Comparison of ENCODE assay signal across 22 mouse cellular contexts in the genomic region with DNA sequence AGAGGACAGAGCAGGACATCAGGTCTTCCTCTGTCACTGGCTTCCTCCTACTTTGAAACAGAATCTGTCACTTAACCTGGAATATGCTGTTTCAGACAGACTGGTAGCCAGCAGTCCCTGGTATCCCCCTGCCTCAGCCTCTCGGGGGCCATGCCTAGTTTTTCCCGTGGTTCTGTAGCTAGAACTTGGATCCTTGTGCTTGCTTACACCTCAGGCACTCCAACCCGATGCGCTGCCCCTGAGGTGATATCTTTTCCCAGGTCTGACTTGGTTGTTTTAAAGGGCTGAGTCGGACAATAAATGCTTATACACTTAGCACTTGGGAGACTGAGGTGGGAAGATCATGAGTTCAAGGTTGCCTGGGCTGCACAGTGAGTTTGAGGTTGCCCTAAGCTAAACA. TPM values are rescaled to one million over a fixed set of nuclear protein-coding genes. Genes with fewer than 3 reads are reported as not detected.
DNase-seq lines count a peak whose midpoint lies in the region; ATAC-seq and TF ChIP-seq lines count a peak whose summit lies in the region.
"Had no signal": no experiment of that assay in that cellular context is flagged by ENCODE, and none has a peak within 500 bp of the region (broad histone marks: within the 10 kb centered on the region; RNA-seq: fewer than 3 reads in every experiment).

No protein-coding gene starts in this region.

- 87% methylated on average over 5 of the region's 5 CpGs for WGBS in cerebellum, adult 2 months
- WGBS in heart, adult 2 months: 89% methylated on average over 5 of the region's 5 CpGs
- whole genome bisulfite sequencing in kidney, postnatal 0 days: 92% methylated on average over 5 of the region's 5 CpGs

- H3K36me3 ChIP-seq in heart, adult 2 months (ENCODE audit: control insufficient read depth, insufficient read depth, low read length): no peaks in the 10 kb centered on the region
- no peaks in the 10 kb centered on the region for H3K36me3 ChIP-seq in kidney, postnatal 0 days (ENCODE audit: insufficient read depth, low read length)
- H3K36me3 ChIP-seq: embryonic facial prominence, embryonic 12.5 days; G1E; hindbrain, embryonic 13.5 days; intestine, embryonic 15.5 days had no signal

- H3K9ac ChIP-seq in heart, adult 2 months (ENCODE audit: low read depth, low read length): no peak overlapping the region
- H3K9ac ChIP-seq in kidney, postnatal 0 days (ENCODE audit: low read depth, low read length): no peak overlapping the region
- H3K9ac ChIP-seq: embryonic facial prominence, embryonic 12.5 days; forebrain, embryonic 13.5 days; forebrain, postnatal 0 days; hindbrain, embryonic 13.5 days; intestine, embryonic 15.5 days had no signal

- no peak for TF ChIP-seq CTCF in cerebellum, adult 2 months (IDR thresholded peaks at IDR 0.05; ENCODE audit: borderline replicate concordance, insufficient read depth, low read depth, low read length)
- TF ChIP-seq CTCF in heart, adult 2 months (IDR thresholded peaks at IDR 0.05): no peak
- no peak for TF ChIP-seq CTCF in kidney, postnatal 0 days (IDR thresholded peaks at IDR 0.05; ENCODE audit: low read depth)
- no peak for TF ChIP-seq CTCF in bone marrow macrophage, adult 2 months (IDR thresholded peaks at IDR 0.05; ENCODE audit: low read depth, low read length)

- DNase-seq in cerebellum, adult 2 months: no peak
- no peak for DNase-seq in cerebellum, adult 8-10 months
- no peak for DNase-seq in heart, adult 2 months
- no peak for DNase-seq in heart, postnatal 14 days
- DNase-seq in kidney, postnatal 0 days (ENCODE audit: low spot score): no peak
- DNase-seq in kidney, adult 9 months: no peak
- no peak for DNase-seq in adrenal gland, adult (ENCODE audit: inconsistent age in 2 of 2, low spot score in 1 of 2)
- DNase-seq: adrenal gland, postnatal 10 days; B cell, adult 2 months; cerebellum, adult 9-10 months; cerebellum, postnatal 25 days; forebrain, postnatal 0 days; gastrocnemius, postnatal 36 days had no signal

- H3K4me1 ChIP-seq in cerebellum, adult 2 months (ENCODE audit: control insufficient read depth, insufficient read depth, low read length): no peaks in the 10 kb centered on the region
- H3K4me1 ChIP-seq in heart, adult 2 months (ENCODE audit: control insufficient read depth, insufficient read depth, low read length): peaks cover 13% of the 10 kb centered on the region
- H3K4me1 ChIP-seq in kidney, postnatal 0 days (replicated peaks; ENCODE audit: insufficient read depth, low read length): no peaks in the 10 kb centered on the region
- H3K4me1 ChIP-seq in bone marrow macrophage, adult 2 months (ENCODE audit: control insufficient read depth, insufficient read depth, low read length): peaks cover 21% of the 10 kb centered on the region
- H3K4me1 ChIP-seq: embryonic facial prominence, embryonic 12.5 days; forebrain, embryonic 13.5 days; hindbrain, embryonic 13.5 days; intestine, embryonic 15.5 days had no signal

- no peaks in the 10 kb centered on the region for H3K79me2 ChIP-seq in heart, adult 2 months (replicated peaks; ENCODE audit: control insufficient read depth, insufficient read depth, low read length)

- 0 out of 2 replicates have a peak, but pooled peaks have one; percentile 10 for TF ChIP-seq POLR2A in cerebellum, adult 2 months (IDR thresholded peaks at IDR 0.05; ENCODE audit: borderline replicate concordance, insufficient read depth, low read length)
- TF ChIP-seq POLR2A in heart, adult 2 months (IDR thresholded peaks at IDR 0.05; ENCODE audit: insufficient read depth, low read depth, low read length): no peak
- TF ChIP-seq POLR2A in bone marrow macrophage, adult 2 months (IDR thresholded peaks at IDR 0.05; ENCODE audit: borderline replicate concordance, low read depth, low read length): no peak

- no peak overlapping the region for H3K4me3 ChIP-seq in cerebellum, adult 2 months (replicated peaks; ENCODE audit: insufficient read depth, low read depth, low read length)
- H3K4me3 ChIP-seq in heart, adult 2 months: no peak overlapping the region
- no peak overlapping the region for H3K4me3 ChIP-seq in kidney, postnatal 0 days (replicated peaks; ENCODE audit: low read depth, low read length)
- H3K4me3 ChIP-seq in bone marrow macrophage, adult 2 months (ENCODE audit: insufficient read depth, low read length): no peak overlapping the region
- H3K4me3 ChIP-seq: embryonic facial prominence, embryonic 12.5 days; forebrain, embryonic 13.5 days; hindbrain, embryonic 13.5 days; intestine, embryonic 15.5 days had no signal

- TF ChIP-seq EP300 in heart, adult 2 months (IDR thresholded peaks at IDR 0.05; ENCODE audit: insufficient read depth, low read depth, low read length): no peak

- intact Hi-C loops in heart, adult 2 months (cut with DNase I): no loop called here
- intact Hi-C loops in heart, postnatal 14 days (cut with DNase I): no loop called here

- H3K9me3 ChIP-seq in kidney, postnatal 0 days (replicated peaks; ENCODE audit: low read length): no peaks in the 10 kb centered on the region
- H3K9me3 ChIP-seq: embryonic facial prominence, embryonic 12.5 days; forebrain, embryonic 13.5 days; G1E; hindbrain, embryonic 13.5 days; intestine, embryonic 15.5 days had no signal

- H3K27ac ChIP-seq in cerebellum, adult 2 months (ENCODE audit: insufficient read depth, low read length): no peak overlapping the region
- H3K27ac ChIP-seq in heart, adult 2 months: peak overlapping the region; percentile 38
- 0 out of 2 replicates have a peak overlapping the region, but pooled peaks have one; percentile 6 for H3K27ac ChIP-seq in kidney, postnatal 0 days
- peak overlapping the region; percentile 4; the same call in 1 of the 2 replicates for H3K27ac ChIP-seq in bone marrow macrophage, adult 2 months (ENCODE audit: insufficient read depth, low read depth, low read length)
- H3K27ac ChIP-seq: embryonic facial prominence, embryonic 12.5 days; forebrain, embryonic 13.5 days; hindbrain, embryonic 13.5 days; hindbrain, postnatal 0 days; intestine, embryonic 15.5 days had no signal

- no peaks in the 10 kb centered on the region for H3K27me3 ChIP-seq in cerebellum, adult 2 months (ENCODE audit: control insufficient read depth, insufficient read depth, low read length)
- no peaks in the 10 kb centered on the region for H3K27me3 ChIP-seq in heart, adult 2 months (ENCODE audit: control insufficient read depth, insufficient read depth, low read length)
- no peaks in the 10 kb centered on the region for H3K27me3 ChIP-seq in kidney, postnatal 0 days (ENCODE audit: insufficient read depth, low read length)
- H3K27me3 ChIP-seq: embryonic facial prominence, embryonic 12.5 days; forebrain, embryonic 13.5 days; hindbrain, embryonic 13.5 days; intestine, embryonic 15.5 days had no signal

- no peak for ATAC-seq in kidney, postnatal 0 days (replicated peaks; ENCODE audit: low FRiP score, low read depth)
- ATAC-seq: CD4-positive, CD25-positive, alpha-beta regulatory T cell, adult 4 months; forebrain, postnatal 0 days; hindbrain, postnatal 0 days; intestine, embryonic 15.5 days had no signal

- no peak overlapping the region for H3K4me2 ChIP-seq in kidney, postnatal 0 days (ENCODE audit: low read length)
- H3K4me2 ChIP-seq: embryonic facial prominence, embryonic 12.5 days; forebrain, embryonic 13.5 days; heart, embryonic 11.5 days; hindbrain, embryonic 13.5 days; intestine, embryonic 15.5 days had no signal

RNA-seq across cellular contexts. Expression of gene Kmt2e, which starts 40.4 kb away (rescaled TPM):
- 46.6 and 56.7 TPM in 2 replicates for polyA plus RNA-seq in cerebellum, adult 2 months (2012; rRNA removed)
- 10 to 100 TPM; 38.1 to 48.5 TPM for total RNA-seq in heart, adult 2 months (2021)
- 14.4 and 18.1 TPM in 2 replicates for polyA plus RNA-seq in heart, adult 2 months (2012; rRNA removed)
- 10 to 100 TPM; 54.3 to 56.7 TPM for total RNA-seq in heart, postnatal 14 days (2021)
- 76.8 and 85.9 TPM in 2 replicates for polyA plus RNA-seq in kidney, postnatal 0 days (2015; fragmentation: Nextera tagmentation; extraction: Ambion mirVana)
- 60.7 and 70.5 TPM in 2 replicates for polyA plus RNA-seq in bone marrow macrophage, adult 2 months (2012; ENCODE audit: insufficient read depth, insufficient read length, missing spikeins)
